Mouse (Mus musculus): ENCODE data around the gene Prkd1.

DNA sequence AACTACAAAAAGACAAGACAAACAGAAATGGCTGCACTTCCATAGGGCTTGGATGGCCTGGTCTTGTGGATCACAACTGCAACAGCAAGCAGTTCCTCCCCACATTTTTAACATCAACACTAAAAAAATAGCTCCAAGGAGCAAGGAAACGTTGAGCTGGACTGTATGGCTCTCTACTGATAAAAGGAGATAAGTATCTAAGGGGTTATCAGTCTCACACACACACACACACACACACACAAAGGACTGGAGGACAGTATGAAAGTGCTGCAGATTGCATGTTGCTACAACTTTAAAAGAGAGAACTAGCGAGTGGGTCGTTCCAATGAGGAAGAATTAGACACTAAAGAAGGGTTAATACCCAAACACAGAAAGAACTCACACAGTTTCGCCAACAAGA lies 8.7 kb downstream of the Prkd1 start:
- no peak for TF ChIP-seq CTCF (conservative IDR thresholded peaks at IDR 0.05; ENCODE audit: low read length)
- no peak for TF ChIP-seq POU5F1 (IDR thresholded peaks at IDR 0.05; ENCODE audit: borderline replicate concordance, low read length)

All from E14TG2a.4 (cell line).